Mouse (Mus musculus) testis, adult 2 months (tissue): ENCODE measurements around the gene Ezh1. TPM values are rescaled to one million over a fixed set of nuclear protein-coding genes. Genes with fewer than 3 reads are reported as not detected.

Experiments used
- H3K27ac ChIP-seq: fragments of 200-500 bp; 2 replicates; pipeline ENCODE4 v1.5.1; 2012; ENCODE audit warnings: low read depth, low read length; ENCODE audit not compliant: control insufficient read depth, insufficient read depth
- H3K27me3 ChIP-seq: fragments of 200-500 bp; 2 replicates; pipeline ENCODE4 v1.6.1; 2012; ENCODE audit warnings: mild to moderate bottlenecking, low read length, moderate library complexity; ENCODE audit not compliant: control insufficient read depth, insufficient read depth
- H3K36me3 ChIP-seq: fragments of 200-500 bp; 2 replicates; pipeline ENCODE4 v1.6.1; 2012; ENCODE audit warnings: mild to moderate bottlenecking, low read length; ENCODE audit not compliant: control insufficient read depth, insufficient read depth
- H3K4me1 ChIP-seq: fragments of 200-500 bp; 2 replicates; pipeline ENCODE4 v1.6.1; 2012; ENCODE audit warnings: low read length; ENCODE audit not compliant: control insufficient read depth, insufficient read depth
- H3K4me3 ChIP-seq: fragments of 200-500 bp; 2 replicates; pipeline ENCODE4 v1.5.1; 2012; ENCODE audit warnings: low read depth, mild to moderate bottlenecking, low read length, moderate library complexity, mixed read lengths; ENCODE audit not compliant: control insufficient read depth
- CTCF ChIP-seq: fragments of 200-500 bp; IDR thresholded peaks from 2 replicates; pipeline ENCODE4 v1.5.1; 2012; ENCODE audit warnings: low read depth, mild to moderate bottlenecking, inconsistent platforms, low read length, moderate library complexity; ENCODE audit not compliant: control insufficient read depth, insufficient read depth, insufficient replicate concordance
- POLR2A ChIP-seq: fragments of 200-500 bp; IDR thresholded peaks from 2 replicates; pipeline ENCODE4 v1.6.1; 2012; ENCODE audit warnings: low read depth, mild to moderate bottlenecking, inconsistent platforms, low read length, moderate library complexity; ENCODE audit not compliant: control insufficient read depth
- polyA plus RNA-seq: library from polyadenylated mRNA; depleted of rRNA; stranded (reverse); fragments of >200 nt; gene quantifications from 2 replicates; pipeline ENCODE4 v1.2.3, GENCODE M21; 2012

Gene Ezh1
- polyA plus RNA-seq, 1 experiment = 14.3 TPM

GRCm38 (mm10) chr11:101168301-101168980 lies 57.8 kb downstream of the Ezh1 start:
- Histone ChIP-seq H3K27me3 (peaks cover 4% of the 10 kb centered on the region), H3K4me3 (no peak overlapping the region)

GRCm38 (mm10) chr11:101167963-101168300 lies 58.3 kb downstream of the Ezh1 start:
- Histone ChIP-seq H3K36me3 (no peaks in the 10 kb centered on the region), H3K27ac (no peak overlapping the region), H3K4me1 (peaks cover 23% of the 10 kb centered on the region), H3K27me3 (peaks cover 4% of the 10 kb centered on the region), H3K4me3 (no peak overlapping the region)
- TF ChIP-seq POLR2A (no peak), CTCF (no peak)

More at GRCm38 (mm10) chr11:101168301-101168980, 57.8 kb downstream of the Ezh1 start:
- Histone ChIP-seq H3K27ac (no peak overlapping the region), H3K4me1 (peaks cover 24% of the 10 kb centered on the region), H3K36me3 (no peaks in the 10 kb centered on the region)
- TF ChIP-seq POLR2A = no peak
- TF ChIP-seq CTCF = no peak

- TF ChIP-seq POLR2A (no peak), CTCF (no peak)
- peaks cover 22% of the 10 kb centered on the region for H3K4me1 ChIP-seq
- H3K4me3 ChIP-seq = no peak overlapping the region
Observed at GRCm38 (mm10) chr11:101167211-101167962, 58.9 kb downstream of the Ezh1 start.

GRCm38 (mm10) chr11:101166357-101166756 lies 59.9 kb downstream of the Ezh1 start:
- Histone ChIP-seq H3K27ac (no peak overlapping the region), H3K36me3 (no peaks in the 10 kb centered on the region), H3K27me3 (peaks cover 2% of the 10 kb centered on the region), H3K4me3 (no peak overlapping the region), H3K4me1 (peaks cover 19% of the 10 kb centered on the region)
- no peak for TF ChIP-seq POLR2A
- no peak for TF ChIP-seq CTCF

More at GRCm38 (mm10) chr11:101167211-101167962, 58.9 kb downstream of the Ezh1 start:
- no peaks in the 10 kb centered on the region for H3K36me3 ChIP-seq
- peaks cover 4% of the 10 kb centered on the region for H3K27me3 ChIP-seq
- no peak overlapping the region for H3K27ac ChIP-seq

- H3K27me3 ChIP-seq = peaks cover 2% of the 10 kb centered on the region
- peaks cover 9% of the 10 kb centered on the region for H3K4me1 ChIP-seq
- no peaks in the 10 kb centered on the region for H3K36me3 ChIP-seq
- H3K4me3 ChIP-seq = no peak overlapping the region
- H3K27ac ChIP-seq = no peak overlapping the region
- TF ChIP-seq POLR2A (no peak), CTCF (no peak)
Observed at GRCm38 (mm10) chr11:101164677-101165580, 61.3 kb downstream of the Ezh1 start.

- Histone ChIP-seq H3K4me1 (peaks cover 7% of the 10 kb centered on the region), H3K27ac (no peak overlapping the region), H3K36me3 (no peaks in the 10 kb centered on the region)
Observed at GRCm38 (mm10) chr11:101164351-101164665, 62.0 kb downstream of the Ezh1 start.

More at GRCm38 (mm10) chr11:101164351-101164665, 62.0 kb downstream of the Ezh1 start:
- no peak overlapping the region; the same call in 1 of the 2 replicates for H3K4me3 ChIP-seq
- peaks cover 2% of the 10 kb centered on the region for H3K27me3 ChIP-seq
- no peak for TF ChIP-seq CTCF
- TF ChIP-seq POLR2A = no peak
